Mouse (Mus musculus): ENCODE measurements at regions not wholly inside any gene's neighbourhood (a gene's known extent, or its start where the extent isn't known, plus 50 kb on each side); places are given as distances from the start of the nearest gene placed in this dataset.

DNA sequence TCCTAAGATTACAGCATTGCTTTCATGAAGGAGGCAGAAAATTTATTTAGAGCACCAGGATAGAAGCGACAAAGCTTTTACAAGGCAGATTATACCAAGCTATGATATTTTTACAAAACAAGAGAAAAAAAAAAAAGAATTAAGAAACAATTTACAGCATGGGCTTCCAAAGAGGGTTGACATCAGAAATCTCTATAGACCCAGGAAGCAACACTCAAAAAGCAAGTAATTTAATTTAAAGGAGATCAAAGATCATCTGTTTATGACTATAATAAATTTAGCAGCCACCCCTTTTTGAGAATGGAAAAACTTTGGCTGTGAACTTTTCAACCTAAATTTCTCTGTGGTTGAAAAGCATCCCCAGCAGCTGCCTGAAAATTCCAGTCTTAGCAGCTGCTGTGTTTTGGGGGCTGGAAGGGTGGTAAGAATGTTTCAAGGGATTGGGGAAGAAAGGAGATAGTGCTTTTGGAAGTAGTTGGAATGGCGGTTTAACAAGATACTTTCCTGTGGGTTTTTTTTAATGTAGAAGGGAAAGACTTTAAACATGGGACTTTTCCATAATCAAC lies 1621.0 kb upstream of the Flrt2 start:
- in situ Hi-C loops (cut with MboI; ENCODE audit: low pct_ligation_motif_present, low pct_unique_long_range_greater_than_20kb, low sequenced_read_pairs) = no loop called here

DNA sequence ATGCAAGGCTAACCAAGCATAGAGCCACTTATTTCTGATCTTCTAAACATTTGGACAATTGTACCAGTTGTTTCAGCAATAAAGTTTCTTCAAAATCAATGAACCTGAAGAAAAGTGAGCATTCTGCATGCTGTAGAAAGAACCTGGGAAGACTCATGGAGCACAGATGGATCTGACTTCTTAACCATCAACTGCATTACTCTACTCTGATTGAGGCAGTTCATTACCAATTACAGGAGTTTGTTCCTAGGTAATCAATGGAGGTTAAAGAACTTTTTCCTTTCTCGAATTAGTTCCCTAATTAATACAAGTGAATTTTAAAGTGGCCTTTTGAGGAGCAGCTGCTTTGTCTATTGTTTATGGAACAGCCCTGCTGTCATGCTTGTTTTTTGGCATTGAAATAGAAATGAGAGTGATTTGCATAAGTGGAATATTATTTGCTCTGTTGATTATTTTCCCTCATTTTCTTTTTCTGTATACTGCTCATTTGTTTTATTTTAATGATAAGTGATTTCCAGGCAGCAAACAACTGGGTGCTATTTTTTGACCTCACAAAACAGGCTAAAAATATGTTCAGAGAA lies 1586.4 kb upstream of the Flrt2 start:
- no peak for DNase-seq (ENCODE audit: extremely low read depth)
- in situ Hi-C loops (cut with MboI; ENCODE audit: low pct_ligation_motif_present, low pct_unique_long_range_greater_than_20kb, low sequenced_read_pairs) (no loop called here), dilution Hi-C loops (cut with MboI; ENCODE audit: extremely low pct_ligation_motif_present, extremely low pct_unique_long_range_greater_than_20kb, low sequenced_read_pairs) (no loop called here)
- Histone ChIP-seq H3K27me3 (replicated peaks) (no peaks in the 10 kb centered on the region), H3K79me2 (replicated peaks; ENCODE audit: control insufficient read depth, extremely low read depth, insufficient read depth, poor library complexity, severe bottlenecking) (no peaks in the 10 kb centered on the region), H3K9me3 (replicated peaks; ENCODE audit: low read length) (peaks cover 24% of the 10 kb centered on the region), H3K4me3 (replicated peaks in 1 of 3; ENCODE audit: low read depth in 2 of 3, low read length in 2 of 3, poor library complexity in 1 of 3) (no peak overlapping the region), H3K4me1 (ENCODE audit: control insufficient read depth in 1 of 2, insufficient read depth in 2 of 2) (no peaks in the 10 kb centered on the region), H3K4me2 (ENCODE audit: insufficient read depth, low read depth, poor library complexity, severe bottlenecking) (no peak overlapping the region), H3K36me3 (replicated peaks in 1 of 2; ENCODE audit: control insufficient read depth in 1 of 2, insufficient read depth in 1 of 2, low read length in 1 of 2) (no peaks in the 10 kb centered on the region), H3K27ac (ENCODE audit: insufficient read depth, low read depth) (no peak overlapping the region), H3K9ac (ENCODE audit: insufficient read depth, low read depth) (no peak overlapping the region)
- TF ChIP-seq RAD21 (IDR thresholded peaks at IDR 0.05; ENCODE audit: low read depth, low read length) (no peak), SIN3A (IDR thresholded peaks at IDR 0.05; ENCODE audit: low read length) (no peak), MYC (IDR thresholded peaks at IDR 0.05; ENCODE audit: low read depth, low read length) (no peak), ZC3H11A (IDR thresholded peaks at IDR 0.05; ENCODE audit: low read depth, low read length) (no peak), EP300 (IDR thresholded peaks at IDR 0.05; ENCODE audit: low read length) (no peak)

More for the DNA sequence above, 1621.0 kb upstream of the Flrt2 start:
- dilution Hi-C loops (cut with MboI; ENCODE audit: extremely low pct_ligation_motif_present, extremely low pct_unique_long_range_greater_than_20kb, low sequenced_read_pairs) = no loop called here
- H3K79me2 ChIP-seq (replicated peaks; ENCODE audit: control insufficient read depth, extremely low read depth, insufficient read depth, poor library complexity, severe bottlenecking) = no peaks in the 10 kb centered on the region
- peaks cover 28% of the 10 kb centered on the region for H3K9me3 ChIP-seq (replicated peaks; ENCODE audit: low read length)
- H3K4me3 ChIP-seq (replicated peaks in 1 of 3; ENCODE audit: low read depth in 2 of 3, low read length in 2 of 3, poor library complexity in 1 of 3) = no peak overlapping the region
- TF ChIP-seq ZNF384 (IDR thresholded peaks at IDR 0.05; ENCODE audit: low read depth, low read length) = no peak
- TF ChIP-seq HCFC1 (IDR thresholded peaks at IDR 0.05; ENCODE audit: low read depth, low read length) = no peak
- TF ChIP-seq GABPA (IDR thresholded peaks at IDR 0.05; ENCODE audit: insufficient replicate concordance, low read depth, low read length) = no peak
- TF ChIP-seq JUN (IDR thresholded peaks at IDR 0.05; ENCODE audit: insufficient read depth, low read depth, low read length) = no peak
- TF ChIP-seq ZMIZ1 (IDR thresholded peaks at IDR 0.05; ENCODE audit: low read depth, low read length) = no peak
- DNase-seq (ENCODE audit: extremely low read depth) = no peak
- H3K4me1 ChIP-seq (ENCODE audit: control insufficient read depth in 1 of 2, insufficient read depth in 2 of 2) = no peaks in the 10 kb centered on the region
- H3K36me3 ChIP-seq (replicated peaks in 1 of 2; ENCODE audit: control insufficient read depth in 1 of 2, insufficient read depth in 1 of 2, low read length in 1 of 2) = no peaks in the 10 kb centered on the region
- no peak overlapping the region for H3K27ac ChIP-seq (ENCODE audit: insufficient read depth, low read depth)
- H3K4me2 ChIP-seq (ENCODE audit: insufficient read depth, low read depth, poor library complexity, severe bottlenecking) = no peak overlapping the region
- H3K9ac ChIP-seq (ENCODE audit: insufficient read depth, low read depth) = no peak overlapping the region
- no peaks in the 10 kb centered on the region for H3K27me3 ChIP-seq (replicated peaks)

DNA sequence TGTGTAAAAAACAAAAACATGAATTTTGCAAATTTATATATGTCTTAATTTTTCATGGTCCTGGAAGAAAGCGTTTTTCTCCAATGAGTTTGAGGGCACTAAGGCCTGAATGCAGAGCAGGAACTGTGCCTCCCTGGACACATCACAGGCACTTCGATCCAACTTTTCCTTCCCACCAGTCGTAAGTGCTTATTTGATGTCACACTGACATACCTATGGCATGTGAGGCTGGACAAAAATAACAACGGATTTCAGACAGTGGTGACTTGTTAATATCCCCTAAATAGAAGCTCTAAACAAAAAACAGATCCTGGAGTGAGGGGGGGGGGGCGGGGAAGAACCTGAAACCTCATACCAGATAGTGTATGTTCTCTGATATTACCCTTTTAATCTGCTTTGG lies 1541.9 kb upstream of the Flrt2 start:
- no peak for DNase-seq (ENCODE audit: extremely low read depth)
- in situ Hi-C loops (cut with MboI; ENCODE audit: low pct_ligation_motif_present, low pct_unique_long_range_greater_than_20kb, low sequenced_read_pairs) (no loop called here), dilution Hi-C loops (cut with MboI; ENCODE audit: extremely low pct_ligation_motif_present, extremely low pct_unique_long_range_greater_than_20kb, low sequenced_read_pairs) (no loop called here)
- TF ChIP-seq TCF12 (IDR thresholded peaks at IDR 0.05; ENCODE audit: low read depth, low read length) (no peak), BHLHE40 (IDR thresholded peaks at IDR 0.05; ENCODE audit: low read depth, low read length) (no peak), ZKSCAN1 (IDR thresholded peaks at IDR 0.05; ENCODE audit: borderline replicate concordance, low read depth, low read length) (no peak), JUND (conservative IDR thresholded peaks at IDR 0.05; ENCODE audit: low read depth, low read length) (no peak), ZMIZ1 (IDR thresholded peaks at IDR 0.05; ENCODE audit: low read depth, low read length) (no peak), CHD1 (IDR thresholded peaks at IDR 0.05; ENCODE audit: low read depth, low read length) (no peak)
- H3K4me3 ChIP-seq (replicated peaks in 1 of 3; ENCODE audit: low read depth in 2 of 3, low read length in 2 of 3, poor library complexity in 1 of 3) = no peak overlapping the region
- no peaks in the 10 kb centered on the region for H3K4me1 ChIP-seq (ENCODE audit: control insufficient read depth in 1 of 2, insufficient read depth in 2 of 2)
- no peaks in the 10 kb centered on the region for H3K27me3 ChIP-seq (replicated peaks)
- no peaks in the 10 kb centered on the region for H3K79me2 ChIP-seq (replicated peaks; ENCODE audit: control insufficient read depth, extremely low read depth, insufficient read depth, poor library complexity, severe bottlenecking)
- H3K4me2 ChIP-seq (ENCODE audit: insufficient read depth, low read depth, poor library complexity, severe bottlenecking) = no peak overlapping the region
- H3K9me3 ChIP-seq (replicated peaks; ENCODE audit: low read length) = peaks cover 17% of the 10 kb centered on the region
- H3K36me3 ChIP-seq (replicated peaks in 1 of 2; ENCODE audit: control insufficient read depth in 1 of 2, insufficient read depth in 1 of 2, low read length in 1 of 2) = no peaks in the 10 kb centered on the region
- no peak overlapping the region for H3K9ac ChIP-seq (ENCODE audit: insufficient read depth, low read depth)
- H3K27ac ChIP-seq (ENCODE audit: insufficient read depth, low read depth) = no peak overlapping the region
